ENCODE assay signal across 29 mouse cellular contexts in genomic region chr5:99582055-99582454, GRCm38 (mm10).
DNase-seq lines count a peak whose midpoint lies in the region; ATAC-seq and TF ChIP-seq lines count a peak whose summit lies in the region.
"Had no signal": no experiment of that assay in that cellular context is flagged by ENCODE, and none has a peak within 500 bp of the region (broad histone marks: within the 10 kb centered on the region; RNA-seq: fewer than 3 reads in every experiment).

No protein-coding gene starts in this region.

- intact Hi-C loops in left cerebral cortex, postnatal 4 days (cut with DNase I), result loop anchor here (10.0 kb wide), 1 partner anchor 327 kb away; no protein-coding TSS in a partner anchor

- no peak overlapping the region for H3K4me2 ChIP-seq in forebrain, embryonic 15.5 days (replicated peaks)
- no peak overlapping the region for H3K4me2 ChIP-seq in forebrain, embryonic 11.5 days (ENCODE audit: low read depth, low read length, severe bottlenecking)
- H3K4me2 ChIP-seq in forebrain, postnatal 0 days (ENCODE audit: low read depth), result no peak overlapping the region
- H3K4me2 ChIP-seq: heart, embryonic 15.5 days; hindbrain, embryonic 13.5 days; limb, embryonic 13.5 days; liver, embryonic 11.5 days; midbrain, embryonic 11.5 days; neural tube, embryonic 12.5 days had no signal

- H3K4me3 ChIP-seq in forebrain, embryonic 15.5 days, result no peak overlapping the region
- no peak overlapping the region for H3K4me3 ChIP-seq in forebrain, embryonic 11.5 days (ENCODE audit: low read depth, low read length)
- no peak overlapping the region for H3K4me3 ChIP-seq in forebrain, postnatal 0 days (ENCODE audit: low read depth, low read length)
- H3K4me3 ChIP-seq: erythroblast, embryonic 14.5 days; heart, embryonic 15.5 days; hindbrain, embryonic 13.5 days; limb, embryonic 13.5 days; neural tube, embryonic 12.5 days had no signal

- peak; percentile 32; the same call in 1 of the 2 replicates for ATAC-seq in forebrain, embryonic 15.5 days (replicated peaks)
- ATAC-seq in forebrain, embryonic 11.5 days (replicated peaks; ENCODE audit: low FRiP score), result no peak
- ATAC-seq in forebrain, postnatal 0 days, result peak; percentile 62
- ATAC-seq: CD4-positive, CD25-positive, alpha-beta regulatory T cell, adult 4 months; intestine, embryonic 16.5 days; midbrain, embryonic 16.5 days had no signal

- no peaks in the 10 kb centered on the region for H3K36me3 ChIP-seq in forebrain, embryonic 15.5 days
- no peaks in the 10 kb centered on the region for H3K36me3 ChIP-seq in forebrain, embryonic 11.5 days (ENCODE audit: control insufficient read depth, insufficient read depth, low read length)
- no peaks in the 10 kb centered on the region for H3K36me3 ChIP-seq in forebrain, postnatal 0 days (ENCODE audit: insufficient read depth)
- H3K36me3 ChIP-seq: heart, embryonic 15.5 days; hindbrain, embryonic 13.5 days; limb, embryonic 13.5 days; neural tube, embryonic 12.5 days had no signal

- no peaks in the 10 kb centered on the region for H3K9me3 ChIP-seq in forebrain, embryonic 15.5 days
- H3K9me3 ChIP-seq in forebrain, embryonic 11.5 days (ENCODE audit: control insufficient read depth, low read length), result no peaks in the 10 kb centered on the region
- no peaks in the 10 kb centered on the region for H3K9me3 ChIP-seq in forebrain, postnatal 0 days (ENCODE audit: low read length)
- H3K9me3 ChIP-seq: heart, embryonic 15.5 days; hindbrain, embryonic 13.5 days; limb, embryonic 13.5 days; neural tube, embryonic 12.5 days had no signal

- no peak for TF ChIP-seq POLR2A in brain, embryonic 14.5 days (IDR thresholded peaks at IDR 0.05; ENCODE audit: borderline replicate concordance, extremely low read depth, insufficient read depth, insufficient read length, poor library complexity, severe bottlenecking)

- H3K4me1 ChIP-seq in forebrain, embryonic 15.5 days, result peaks cover 29% of the 10 kb centered on the region
- no peaks in the 10 kb centered on the region for H3K4me1 ChIP-seq in forebrain, embryonic 11.5 days (replicated peaks; ENCODE audit: control insufficient read depth, insufficient read depth, low read length)
- peaks cover 4% of the 10 kb centered on the region; the same call in 1 of the 2 replicates for H3K4me1 ChIP-seq in forebrain, postnatal 0 days (ENCODE audit: insufficient read depth)

- 11% methylated on average over 5 of the region's 5 CpGs for WGBS in forebrain, embryonic 15.5 days
- 35% methylated on average over 5 of the region's 5 CpGs for WGBS in forebrain, embryonic 11.5 days
- 16% methylated on average over 5 of the region's 5 CpGs for WGBS in forebrain, postnatal 0 days

- no peak for TF ChIP-seq CTCF in brain, embryonic 14.5 days (IDR thresholded peaks at IDR 0.05; ENCODE audit: borderline replicate concordance, extremely low read depth, insufficient read depth, insufficient read length)
- TF ChIP-seq CTCF in forebrain, postnatal 0 days (IDR thresholded peaks at IDR 0.05; ENCODE audit: low read depth), result no peak

- no peak for DNase-seq in forebrain, embryonic 11.5 days (ENCODE audit: low spot score)
- peak; percentile 65 for DNase-seq in left cerebral cortex, postnatal 4 days
- no peak for DNase-seq in left cerebral cortex, adult 9 months (ENCODE audit: low spot score in 2 of 2)
- DNase-seq in brain, embryonic 14.5 days (ENCODE audit: low read depth), result peak; percentile 74
- peak; percentile 36 for DNase-seq in forebrain, postnatal 0 days
- no peak for DNase-seq in urinary bladder, postnatal 36 days (ENCODE audit: low spot score in 2 of 2)
- DNase-seq: adrenal gland, postnatal 14 days; cerebellum, adult 11-12 months; cerebellum, adult 9-11 months; gastrocnemius, postnatal 14 days; heart, postnatal 4 days; kidney, adult 8-10 months; kidney, postnatal 10 days; layer of hippocampus, adult 9-11 months; lung, postnatal 14 days; right cerebral cortex, postnatal 4 days; thymus, adult 2 months; thymus, postnatal 36 days had no signal

- H3K9ac ChIP-seq in forebrain, embryonic 15.5 days (replicated peaks), result no peak overlapping the region
- no peak overlapping the region for H3K9ac ChIP-seq in forebrain, embryonic 11.5 days (ENCODE audit: low read length)
- H3K9ac ChIP-seq in forebrain, postnatal 0 days, result no peak overlapping the region
- H3K9ac ChIP-seq: heart, embryonic 15.5 days; hindbrain, embryonic 13.5 days; limb, embryonic 13.5 days; neural tube, embryonic 12.5 days had no signal

- peaks cover 3% of the 10 kb centered on the region; the same call in 1 of the 2 replicates for H3K27me3 ChIP-seq in forebrain, embryonic 15.5 days
- no peaks in the 10 kb centered on the region for H3K27me3 ChIP-seq in forebrain, embryonic 11.5 days (ENCODE audit: control insufficient read depth, insufficient read depth, low read length)
- no peaks in the 10 kb centered on the region for H3K27me3 ChIP-seq in forebrain, postnatal 0 days (ENCODE audit: insufficient read depth, low read length)
- H3K27me3 ChIP-seq: heart, embryonic 15.5 days; hindbrain, embryonic 13.5 days; limb, embryonic 13.5 days; neural tube, embryonic 12.5 days had no signal

- peak overlapping the region; percentile 9; the same call in 1 of the 2 replicates for H3K27ac ChIP-seq in forebrain, embryonic 15.5 days (replicated peaks)
- no peak overlapping the region for H3K27ac ChIP-seq in forebrain, embryonic 11.5 days (ENCODE audit: low read depth, low read length)
- no peak overlapping the region for H3K27ac ChIP-seq in forebrain, postnatal 0 days (ENCODE audit: low read depth, low read length)
- H3K27ac ChIP-seq: heart, embryonic 15.5 days; hindbrain, embryonic 13.5 days; limb, embryonic 13.5 days; neural tube, embryonic 12.5 days had no signal

Comparison
In these comparisons a context has a peak if more than half of its experiments do, and no peak if none do; other contexts are left out.
1. DNase-seq: peak in left cerebral cortex, postnatal 4 days (single experiment), brain, embryonic 14.5 days (single experiment) and forebrain, postnatal 0 days (single experiment); none in forebrain, embryonic 11.5 days (single experiment), left cerebral cortex, adult 9 months (0 of 2) and urinary bladder, postnatal 36 days (0 of 2).